Mouse (Mus musculus) neutrophil, adult 5-6 weeks (primary cell): ENCODE results near the gene Krtap16-1. TPM values are rescaled to one million over a fixed set of nuclear protein-coding genes. Genes with fewer than 3 reads are reported as not detected.

Experiments
- ATAC-seq: fragments of 151-379, 151-347 bp; 2 replicates; pipeline ENCODE4 v1.8.0; 2017; ENCODE audit warnings: mild to moderate bottlenecking, moderate TSS enrichment; ENCODE audit not compliant: insufficient number of reproducible peaks, poor library complexity, low FRiP score, severe bottlenecking; ENCODE audit errors: extremely low read depth
- total RNA-seq: library from RNA; stranded (forward); fragments of 200-1000 nt; gene quantifications from 2 replicates; pipeline ENCODE4 v1.2.3, GENCODE M21; 2017

Gene Krtap16-1
- total RNA-seq, 1 experiment from 2014 or later = not detected

DNA sequence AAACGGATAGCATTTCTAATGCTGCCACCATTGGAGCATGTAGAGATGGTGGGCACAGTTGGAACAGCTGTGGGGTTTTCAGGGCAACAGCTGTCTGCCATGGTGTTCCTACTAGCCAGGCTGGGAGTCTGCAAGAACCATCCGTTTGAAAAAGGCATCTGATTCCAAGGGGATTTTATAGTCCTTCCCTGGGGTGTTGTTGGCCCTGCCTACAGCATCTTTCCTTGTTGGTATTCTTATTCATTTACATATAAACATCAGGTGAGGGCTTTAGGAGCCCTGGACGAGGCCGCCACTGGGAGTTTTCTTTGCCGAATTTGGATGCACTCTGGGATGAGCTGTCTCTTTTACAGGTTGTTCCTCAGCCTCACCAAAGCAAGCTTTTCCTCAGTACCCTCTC, 7.4 kb downstream of the Krtap16-1 start, which contains the start of gene Krtap29-1:
Gene Krtap29-1, minus strand, starts transcription at position 101 of the 400 bp plus-strand sequence.
- ATAC-seq = no peak

DNA sequence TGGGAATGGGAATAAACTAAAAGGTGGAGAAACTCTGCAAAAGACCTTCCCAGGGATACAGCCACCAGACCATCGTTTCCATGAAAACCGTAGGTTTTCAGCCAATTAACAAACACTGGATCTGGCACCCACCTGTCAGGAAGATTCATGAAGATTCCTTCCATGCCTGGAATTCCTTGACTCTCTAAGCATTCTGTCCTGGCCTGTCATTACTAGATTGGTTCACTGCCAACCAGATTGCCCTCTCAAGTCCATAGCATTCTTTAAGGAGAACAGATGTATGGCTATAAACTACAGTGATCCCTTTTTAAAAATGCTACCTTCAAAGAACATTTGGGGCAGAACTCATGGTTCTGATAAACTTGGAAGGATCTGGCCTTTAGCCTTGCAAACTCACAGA, 20.4 kb downstream of the Krtap16-1 start:
- no peak for ATAC-seq

DNA sequence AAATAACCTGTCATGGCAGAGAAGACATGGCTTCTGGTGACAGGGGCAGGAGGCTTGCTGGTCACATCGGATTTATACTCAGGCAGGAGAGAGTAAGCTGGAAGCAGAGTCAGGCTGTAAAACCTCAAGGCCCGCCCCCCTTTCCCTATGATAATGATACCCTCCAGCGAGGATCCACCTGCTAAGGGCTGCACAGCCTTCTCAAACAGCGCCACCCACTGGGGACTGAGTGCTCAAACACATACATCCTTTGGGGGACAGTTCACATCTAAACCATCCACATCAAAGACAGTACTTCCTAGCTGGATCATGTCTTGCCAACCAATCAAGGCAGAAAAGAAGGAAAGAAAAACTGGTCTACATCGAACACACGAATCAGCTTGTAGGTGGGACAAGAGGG, 22.2 kb downstream of the Krtap16-1 start:
- no peak for ATAC-seq

DNA sequence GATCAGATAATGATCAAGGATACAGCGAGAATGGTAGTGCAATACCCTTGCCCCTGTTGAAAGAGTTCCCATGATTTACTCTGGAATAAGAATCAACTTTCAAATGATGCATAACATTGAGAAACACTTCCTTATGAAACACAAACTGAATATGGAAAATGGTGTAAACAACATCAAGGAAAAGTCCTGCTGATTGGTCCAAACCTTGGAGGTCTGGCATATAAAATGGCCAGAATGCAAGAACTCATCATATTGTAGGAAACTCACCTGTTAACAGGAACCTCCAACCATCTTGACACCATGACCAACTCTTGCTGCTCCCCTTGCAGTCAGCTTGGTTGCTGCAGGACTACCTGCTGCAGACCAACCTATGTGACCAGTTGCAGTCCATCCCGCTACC, 38.2 kb downstream of the Krtap16-1 start, which contains the start of gene Krtap9-5:
Gene Krtap9-5, plus strand, starts transcription at position 301 of the 400 bp plus-strand sequence.
- no peak for ATAC-seq

DNA sequence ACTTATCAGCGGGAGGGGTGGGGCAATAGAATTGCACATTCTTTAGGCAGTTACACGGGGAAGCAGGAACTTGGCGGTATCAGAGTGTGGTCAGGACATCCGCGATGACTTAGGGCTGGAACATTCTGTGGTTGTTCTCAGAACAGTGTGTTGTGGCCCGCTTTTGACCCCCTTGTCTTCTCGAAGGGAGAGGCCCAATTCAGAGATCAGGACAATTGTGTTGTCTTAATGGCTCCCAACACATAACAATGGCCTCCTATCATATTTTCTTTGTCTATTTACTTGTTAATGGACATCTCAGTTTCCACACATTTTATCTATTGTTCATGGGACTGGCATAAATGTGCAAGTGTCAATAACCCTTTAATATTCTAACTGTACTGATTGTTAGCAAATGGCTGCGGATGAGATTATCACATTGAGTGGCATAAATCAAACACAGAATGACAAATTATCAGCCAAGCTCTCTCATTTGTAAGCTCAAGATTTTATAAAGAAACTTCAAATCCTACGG, 48.6 kb downstream of the Krtap16-1 start:
- ATAC-seq = no peak

DNA sequence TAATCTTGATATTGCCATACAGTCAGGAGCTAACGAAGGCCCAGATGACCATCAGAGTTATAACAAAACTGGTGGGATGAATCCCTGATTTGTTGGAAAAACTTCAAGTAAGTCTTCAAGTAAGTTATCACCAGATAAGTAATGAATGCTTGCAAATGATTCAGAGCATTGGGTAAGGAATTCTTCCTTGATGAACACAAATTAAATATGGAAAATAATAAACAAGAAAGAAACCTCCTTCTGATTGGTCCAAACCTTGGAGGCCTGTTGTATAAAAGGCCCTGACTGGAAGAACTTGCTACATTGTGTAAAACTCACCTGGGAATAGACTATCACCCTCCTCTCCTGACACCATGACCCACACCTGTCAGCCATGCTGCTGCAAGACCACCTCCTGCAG, 50.4 kb downstream of the Krtap16-1 start, which contains the start of gene Krtap31-2:
Gene Krtap31-2, plus strand, starts transcription at position 301 of the 400 bp plus-strand sequence.
- no peak for ATAC-seq

Other genes with a start within 250 kb of the Krtap16-1 start
- not detected in 2 replicates for gene Gm11595, start 213.7 kb downstream of the Krtap16-1 start, total RNA-seq
- not detected in 2 replicates for gene Krtap4-8, start 205.9 kb downstream of the Krtap16-1 start, total RNA-seq
- not detected in 2 replicates for gene Krtap4-9, start 201.4 kb downstream of the Krtap16-1 start, total RNA-seq
- not detected in 2 replicates for gene Gm11596, start 193.1 kb downstream of the Krtap16-1 start, total RNA-seq
- gene Gm11569, start 187.7 kb downstream of the Krtap16-1 start, total RNA-seq = not detected in 2 replicates
- gene Gm11554, start 182.2 kb downstream of the Krtap16-1 start, total RNA-seq = not detected in 2 replicates
- not detected in 2 replicates for gene Krtap4-13, start 176.7 kb downstream of the Krtap16-1 start, total RNA-seq
- gene Gm11564, start 170.9 kb downstream of the Krtap16-1 start, total RNA-seq = not detected in 2 replicates
- gene 2300003K06Rik, start 148.5 kb downstream of the Krtap16-1 start, total RNA-seq = not detected in 2 replicates
- not detected in 2 replicates for gene Krtap4-16, start 135.0 kb downstream of the Krtap16-1 start, total RNA-seq
- not detected in 2 replicates for gene Gm11568, start 128.7 kb downstream of the Krtap16-1 start, total RNA-seq
- gene Gm11559, start 122.1 kb downstream of the Krtap16-1 start, total RNA-seq = not detected in 2 replicates
- not detected in 2 replicates for gene Krtap9-1, start 113.2 kb downstream of the Krtap16-1 start, total RNA-seq
- gene Gm11567, start 107.4 kb downstream of the Krtap16-1 start, total RNA-seq = not detected in 2 replicates
- gene Krtap31-1, start 78.7 kb downstream of the Krtap16-1 start, total RNA-seq = not detected in 2 replicates
- not detected in 2 replicates for gene Gm11565, start 71.8 kb downstream of the Krtap16-1 start, total RNA-seq
- gene Krtap31-2, start 50.3 kb downstream of the Krtap16-1 start, total RNA-seq = not detected in 2 replicates
- not detected in 2 replicates for gene Krtap9-5, start 38.1 kb downstream of the Krtap16-1 start, total RNA-seq
- not detected in 2 replicates for gene Krtap29-1, start 7.5 kb downstream of the Krtap16-1 start, total RNA-seq
- gene Krtap17-1, start 7.4 kb upstream of the Krtap16-1 start, total RNA-seq = not detected in 2 replicates
- gene Krt33a, start 29.6 kb upstream of the Krtap16-1 start, total RNA-seq = not detected in 2 replicates
- gene Krt33b, start 43.3 kb upstream of the Krtap16-1 start, total RNA-seq = not detected in 2 replicates
- gene Krt34, start 55.0 kb upstream of the Krtap16-1 start, total RNA-seq = not detected in 2 replicates
- gene Krt31, start 64.0 kb upstream of the Krtap16-1 start, total RNA-seq = not detected in 2 replicates
- gene Krt32, start 101.6 kb upstream of the Krtap16-1 start, total RNA-seq = not detected in 2 replicates
- not detected in 2 replicates for gene Krt35, start 109.6 kb upstream of the Krtap16-1 start, total RNA-seq
- not detected in 2 replicates for gene Krt36, start 119.0 kb upstream of the Krtap16-1 start, total RNA-seq
- gene Krt13, start 135.0 kb upstream of the Krtap16-1 start, total RNA-seq = 15.4 and 23.3 TPM in 2 replicates
- 1.4 and 2.3 TPM in 2 replicates for gene Krt15, start 149.3 kb upstream of the Krtap16-1 start, total RNA-seq
- 0.74 and 4.9 TPM in 2 replicates for gene Krt19, start 162.1 kb upstream of the Krtap16-1 start, total RNA-seq
- gene Krt9, start 206.6 kb upstream of the Krtap16-1 start, total RNA-seq = not detected in 2 replicates
- gene Krt14, start 221.0 kb upstream of the Krtap16-1 start, total RNA-seq = not detected in 2 replicates